Mouse (Mus musculus) liver (tissue): ENCODE results near the gene Bri3bp.
"Not testable (repeated sequence)": the region's sequence is repeated elsewhere in the genome, so short reads cannot be mapped to it uniquely, and the experiment has no call there.

Source experiments
- DNase-seq: peaks from one replicate; pipeline ENCODE4 v3.0.0-alpha.2; 2020; ENCODE audit warnings: mixed read lengths

The Bri3bp gene

DNA sequence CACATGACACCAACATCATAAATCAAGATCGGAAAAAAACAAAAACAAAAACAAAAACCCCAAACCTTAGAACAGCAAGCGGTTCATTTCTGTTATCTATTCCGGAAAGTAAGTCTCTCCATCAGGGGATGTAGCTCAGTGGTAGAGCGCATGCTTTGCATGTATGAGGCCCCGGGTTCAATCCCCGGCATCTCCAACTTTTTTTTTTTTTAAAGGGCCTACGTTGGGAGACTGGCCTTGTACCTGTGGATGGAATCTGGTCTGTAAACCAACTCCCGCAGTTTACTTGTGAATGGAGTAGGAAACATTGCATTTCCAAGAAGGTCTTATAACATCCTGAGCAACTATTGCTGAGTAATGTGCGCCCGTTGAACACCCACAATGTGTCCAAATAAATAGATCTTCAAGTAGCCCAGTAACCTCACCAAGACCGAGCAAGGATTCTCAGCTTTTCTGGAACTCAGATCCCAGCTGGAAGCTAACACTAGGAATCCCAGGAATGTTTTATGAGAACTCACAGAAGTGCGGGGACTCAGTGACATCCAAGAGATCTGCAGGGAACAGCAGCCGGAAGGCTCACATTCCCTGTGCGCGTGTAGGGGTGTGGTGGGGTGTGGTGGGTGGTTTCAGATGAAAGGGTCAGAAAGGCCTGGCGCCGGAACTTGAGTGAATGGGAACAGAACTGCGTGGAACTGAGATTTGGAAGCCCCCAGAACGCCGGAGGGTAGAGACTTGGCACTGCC lies 31.8 kb upstream of the Bri3bp start:
- DNase-seq: peak; percentile 66

DNA sequence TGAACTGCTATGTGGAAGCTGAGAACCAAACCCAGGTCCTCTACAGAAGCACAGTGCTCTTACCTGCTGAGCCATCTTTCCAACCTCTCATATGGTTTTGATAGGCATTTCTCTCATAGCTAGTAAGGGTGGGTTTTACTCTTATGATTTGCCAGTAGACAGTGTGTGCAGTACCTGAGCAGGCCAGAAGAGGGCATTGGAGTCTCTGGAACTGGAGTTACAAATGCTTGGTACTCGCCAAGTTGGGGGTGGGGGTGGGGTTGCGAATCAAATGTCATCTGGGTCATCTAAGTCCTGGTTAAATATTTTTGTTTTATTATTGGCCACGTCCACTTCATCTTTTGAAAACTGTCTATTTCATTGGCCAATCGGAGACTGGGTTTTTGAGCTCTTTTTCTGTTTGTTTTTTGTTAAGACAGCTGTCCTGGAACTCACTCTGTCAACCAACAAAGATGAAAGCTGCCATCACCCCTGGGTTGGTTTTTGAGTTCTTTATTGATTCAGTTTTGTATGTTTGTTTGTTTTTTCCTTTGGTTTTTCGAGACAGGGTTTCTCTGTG lies 29.3 kb upstream of the Bri3bp start:
- peak; percentile 81 for DNase-seq

DNA sequence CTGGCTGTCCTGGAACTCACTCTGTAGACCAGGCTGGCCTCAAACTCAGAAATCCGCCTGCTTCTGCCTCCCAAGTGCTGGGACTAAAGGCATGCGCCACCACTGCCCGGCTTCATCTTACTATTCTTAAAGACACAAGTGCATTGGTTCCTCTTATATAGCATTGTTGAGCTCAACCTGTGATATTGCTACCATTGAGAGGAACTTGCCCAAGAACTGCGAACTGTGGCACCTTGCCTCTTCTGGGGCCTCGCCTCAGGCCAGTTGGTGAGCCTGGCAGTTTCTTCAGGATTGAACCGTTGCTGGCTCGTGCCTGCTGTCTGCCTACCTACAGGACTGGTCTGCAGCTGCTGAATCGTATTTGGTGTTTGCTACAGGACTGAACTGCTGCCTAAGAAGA lies 28.8 kb upstream of the Bri3bp start:
- not testable (repeated sequence) for DNase-seq

DNA sequence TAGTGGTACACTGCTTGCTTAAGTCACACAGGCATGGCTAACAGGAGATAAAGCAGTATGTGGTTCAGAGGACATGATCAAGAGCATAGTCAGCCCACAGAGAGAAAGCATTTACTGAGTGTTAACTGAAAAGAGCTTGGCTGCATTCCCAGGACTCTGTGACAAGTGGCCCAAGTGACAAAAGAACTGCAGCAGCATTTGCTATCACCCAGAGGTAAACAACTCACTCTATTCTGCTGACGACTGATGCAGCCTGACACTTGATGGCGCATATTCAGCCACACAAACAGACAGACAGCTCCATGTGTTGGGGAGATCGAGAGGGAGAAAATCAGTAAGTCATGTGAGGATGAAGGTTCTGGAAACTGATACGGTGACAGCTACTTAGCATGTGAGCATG lies 27.6 kb upstream of the Bri3bp start:
- DNase-seq: no peak

DNA sequence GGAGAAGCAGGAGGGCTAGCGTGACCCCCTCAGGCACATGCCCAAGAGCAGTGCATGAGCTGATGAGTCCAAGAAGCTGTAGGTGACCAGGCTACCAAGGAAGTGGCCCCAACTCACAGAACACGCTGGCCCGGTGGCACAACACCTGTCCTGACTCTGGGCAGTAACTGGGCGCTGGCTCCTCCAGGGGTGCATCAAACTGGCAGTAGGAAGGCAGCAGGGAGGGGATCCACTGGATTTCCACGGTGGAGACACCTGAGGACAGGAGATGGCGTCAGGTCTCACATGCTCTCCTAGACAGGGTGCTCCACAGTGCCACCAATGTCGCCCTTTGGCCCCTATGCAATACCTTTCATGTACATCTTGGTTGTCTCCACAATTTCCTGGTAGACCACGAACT lies 25.2 kb upstream of the Bri3bp start:
- no peak for DNase-seq

DNA sequence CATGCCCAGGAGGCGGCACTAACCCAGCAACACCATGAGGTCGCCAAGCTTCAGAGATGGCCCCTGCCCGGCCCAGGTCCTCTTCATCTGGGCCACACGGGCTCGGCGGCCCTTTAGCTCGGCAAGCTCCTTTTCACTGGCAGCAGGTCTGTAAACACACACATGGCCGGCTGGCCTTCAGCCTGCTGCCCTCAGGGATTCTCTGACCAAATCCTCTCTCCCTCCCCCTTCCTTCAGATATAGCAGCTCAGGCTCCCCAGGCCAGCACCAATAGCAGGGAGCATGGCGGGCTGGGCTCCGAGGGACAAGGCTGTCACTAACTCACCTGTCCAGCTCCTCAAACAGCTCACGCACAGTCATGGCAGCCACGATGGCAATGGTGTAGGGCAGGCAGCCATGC lies 22.7 kb upstream of the Bri3bp start:
- DNase-seq: no peak

DNA sequence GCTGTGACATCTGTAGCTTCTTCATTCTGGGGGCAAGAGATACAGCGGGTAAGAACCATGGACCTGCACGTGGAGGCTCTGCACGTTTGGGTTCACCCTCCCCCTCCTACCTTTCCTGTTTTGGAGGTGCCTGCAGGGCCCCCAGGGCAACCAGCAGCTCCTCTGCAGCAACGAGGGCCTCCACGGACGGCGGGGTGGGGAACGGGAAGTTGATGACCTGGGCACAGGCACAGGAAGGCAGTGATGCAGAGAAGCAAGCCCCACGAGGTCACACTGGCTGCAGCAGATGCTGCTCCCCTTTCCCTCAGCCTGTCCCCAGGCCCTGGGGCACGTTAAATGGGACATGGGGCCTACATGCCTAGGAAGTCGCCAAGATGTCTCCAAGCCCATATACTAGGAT lies 22.2 kb upstream of the Bri3bp start:
- DNase-seq: no peak

DNA sequence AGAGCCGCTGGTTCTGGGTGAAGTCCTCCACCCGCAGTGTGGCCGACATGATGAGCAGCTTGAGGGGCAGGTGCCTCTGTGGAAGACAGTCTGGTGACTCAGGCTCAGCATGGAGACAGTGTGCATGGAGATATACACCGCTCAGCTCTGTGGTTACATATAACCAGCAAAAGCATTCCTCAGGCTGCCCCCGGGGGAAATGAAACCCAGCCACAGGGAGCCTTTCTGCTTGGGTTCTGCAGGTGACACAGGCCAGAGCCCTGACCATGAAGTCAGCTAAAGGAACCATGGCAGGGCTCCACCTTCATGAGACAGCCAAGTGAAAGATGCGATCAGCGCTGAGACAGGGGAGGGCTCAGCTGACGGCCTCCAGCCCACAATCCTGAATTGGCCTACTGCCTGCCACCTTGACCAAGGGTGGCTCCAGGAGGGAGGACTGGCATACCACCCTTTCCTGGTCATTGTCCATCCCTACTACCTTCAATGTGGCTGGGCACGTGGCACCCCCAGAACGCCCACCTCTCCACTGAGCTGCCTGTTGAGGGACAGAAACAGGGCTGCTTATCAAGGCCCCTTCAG lies 15.6 kb upstream of the Bri3bp start:
- DNase-seq: no peak

DNA sequence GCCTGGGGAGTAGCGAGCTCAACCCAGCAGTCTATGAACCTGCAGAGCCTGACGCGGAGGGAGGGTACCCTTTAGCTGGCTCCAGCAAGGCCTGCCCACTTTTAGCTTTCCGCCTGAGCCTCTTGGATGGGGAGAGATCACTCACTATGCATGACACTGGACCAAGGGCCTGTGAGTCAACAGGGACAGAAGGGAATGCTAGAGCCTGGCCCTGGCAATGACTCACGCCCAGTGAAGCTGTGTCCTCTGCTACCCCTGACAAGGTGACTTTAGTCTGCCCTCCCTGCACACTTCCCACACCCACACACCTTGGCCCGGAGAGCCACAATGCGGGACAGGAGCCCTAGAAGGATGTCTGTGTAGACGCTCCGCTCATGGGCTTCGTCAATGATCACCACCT lies 15.0 kb upstream of the Bri3bp start:
- DNase-seq: no peak

DNA sequence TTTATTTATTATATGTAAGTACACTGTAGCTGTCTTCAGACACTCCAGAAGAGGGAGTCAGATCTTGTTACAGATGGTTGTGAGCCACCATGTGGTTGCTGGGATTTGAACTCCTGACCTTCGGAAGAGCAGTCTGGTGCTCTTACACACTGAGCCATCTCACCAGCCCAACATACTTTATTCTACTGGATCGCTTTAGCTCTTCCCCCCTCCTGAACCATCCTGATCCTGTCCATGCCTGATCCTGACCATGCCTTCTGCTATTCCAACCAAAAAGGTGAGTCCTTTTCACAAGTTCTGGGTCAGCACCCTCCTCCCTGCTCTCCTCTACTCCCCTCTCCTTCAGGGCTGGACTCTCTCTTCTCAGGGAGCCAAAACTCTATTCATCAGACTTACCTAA lies 9.0 kb upstream of the Bri3bp start:
- DNase-seq: not testable (repeated sequence)

DNA sequence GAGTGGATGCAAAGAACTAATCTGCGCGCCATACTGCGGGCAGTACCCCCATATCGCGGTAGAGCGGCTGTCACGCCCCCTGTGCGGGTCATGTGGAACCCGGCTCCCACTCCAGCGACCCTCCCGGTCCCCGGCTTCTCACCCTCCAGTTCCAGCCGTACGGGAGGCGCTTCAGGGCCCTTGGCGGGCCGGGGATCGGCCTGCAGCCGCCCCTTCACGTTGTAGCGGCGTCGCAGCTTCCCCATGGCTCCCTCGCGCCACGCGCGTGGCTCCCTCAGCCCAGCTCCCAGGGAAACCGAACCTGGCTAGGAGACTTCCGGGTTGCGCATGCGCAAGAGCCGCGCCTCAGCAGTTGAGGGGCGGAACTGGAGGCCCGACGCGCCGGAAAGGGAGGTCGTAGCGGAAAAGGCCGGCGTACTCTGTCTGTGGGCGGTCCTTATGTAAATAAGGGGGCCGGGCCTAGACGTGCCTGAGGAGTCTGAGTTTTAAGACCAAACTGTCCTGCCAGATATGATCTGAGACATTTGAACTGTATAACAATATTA lies 7.5 kb upstream of the Bri3bp start, which contains the start of gene Dhx37:
Gene Dhx37 (minus strand): TSS at position 329 of the 545 bp plus-strand sequence.
- DNase-seq: peak; percentile 97

DNA sequence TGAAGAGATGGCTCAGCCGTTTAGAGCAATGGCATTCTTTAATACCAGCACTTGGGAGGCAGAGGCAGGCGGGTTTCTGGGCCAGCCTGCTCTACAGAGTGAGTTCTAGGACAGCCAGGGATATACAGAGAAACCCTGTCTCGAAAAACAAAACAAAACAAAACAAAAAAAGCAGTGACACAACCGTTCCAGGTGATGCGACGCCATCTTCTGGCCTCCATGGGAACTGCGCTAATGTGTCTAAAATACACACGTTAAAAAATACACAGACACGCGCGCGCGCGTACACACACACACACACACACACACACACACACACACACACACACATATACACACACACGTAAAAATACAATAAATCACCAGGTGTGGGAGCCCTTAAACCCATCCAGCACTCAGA lies 7.0 kb upstream of the Bri3bp start:
- peak; percentile 38 for DNase-seq

DNA sequence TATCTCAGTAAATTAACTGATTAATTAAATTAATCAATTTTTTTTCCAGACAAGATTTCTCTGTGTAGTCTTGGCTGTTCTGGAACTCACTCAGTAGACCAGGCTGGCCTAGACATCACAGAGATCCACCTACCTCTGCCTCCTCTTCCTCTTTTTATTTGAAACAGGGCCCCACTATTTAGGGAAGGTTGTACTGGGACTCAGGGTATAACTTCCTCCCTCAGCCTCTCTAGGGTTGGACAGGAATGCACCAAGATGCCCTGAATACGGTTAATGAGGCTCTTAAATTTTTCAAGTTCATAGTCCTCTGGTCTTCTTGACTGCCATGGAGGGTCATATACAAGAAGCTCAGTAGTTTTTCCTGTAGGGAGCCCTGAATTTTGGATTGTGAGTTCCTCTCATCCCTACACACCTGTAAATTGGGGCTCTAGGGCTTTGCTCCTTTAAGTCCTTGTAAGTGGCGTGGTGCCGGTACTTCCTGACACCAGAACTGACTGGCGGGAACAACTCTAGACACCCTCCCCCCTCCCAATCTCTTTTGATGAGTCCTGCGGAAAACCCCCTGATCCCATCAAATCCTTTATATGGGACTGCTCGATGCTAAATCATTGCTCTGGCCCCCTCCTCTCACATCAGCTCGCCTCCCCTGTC lies 660 bp upstream of the Bri3bp start:
- no peak for DNase-seq

DNA sequence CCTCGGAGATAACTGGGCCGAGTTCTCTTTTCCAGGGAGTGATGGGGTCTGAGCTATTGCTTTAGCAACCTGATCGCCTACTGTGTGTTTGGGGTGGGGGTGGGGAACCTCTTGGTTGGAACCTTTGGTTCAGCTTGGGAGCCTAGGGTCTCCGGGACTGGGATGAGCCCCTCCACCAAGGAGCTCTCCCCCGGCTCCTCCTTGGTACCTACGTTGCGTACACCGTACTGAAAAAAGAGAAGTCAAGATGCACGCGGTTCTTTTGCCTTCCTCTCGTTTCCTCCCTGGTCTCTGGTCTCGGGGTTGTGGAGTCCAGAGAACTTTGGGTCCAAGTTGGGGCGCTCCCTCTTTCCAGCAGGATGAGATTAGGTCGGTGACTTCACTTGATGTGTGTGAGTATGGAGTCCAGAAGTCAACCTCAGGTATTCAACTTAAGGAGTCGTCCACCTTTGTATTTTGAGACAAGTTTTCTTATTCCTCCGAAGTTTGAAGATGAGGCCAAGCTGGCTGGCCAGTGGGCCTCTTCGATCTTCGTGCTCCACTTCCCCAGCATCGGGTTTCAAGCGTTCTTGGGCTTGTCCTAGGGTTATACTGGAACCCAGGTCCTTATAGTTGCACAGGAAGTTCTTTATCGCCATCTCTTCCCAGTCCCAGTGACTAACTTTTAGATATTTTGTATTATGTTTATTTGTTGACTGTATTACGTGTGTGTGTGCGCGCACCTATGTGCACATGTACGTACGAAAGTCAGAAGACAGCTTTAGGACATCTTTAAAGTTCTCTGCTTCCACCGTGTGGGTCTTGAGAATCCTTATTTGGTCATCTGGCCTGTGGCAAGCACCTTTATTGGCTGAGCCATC lies 998 bp downstream of the Bri3bp start:
- no peak for DNase-seq

DNA sequence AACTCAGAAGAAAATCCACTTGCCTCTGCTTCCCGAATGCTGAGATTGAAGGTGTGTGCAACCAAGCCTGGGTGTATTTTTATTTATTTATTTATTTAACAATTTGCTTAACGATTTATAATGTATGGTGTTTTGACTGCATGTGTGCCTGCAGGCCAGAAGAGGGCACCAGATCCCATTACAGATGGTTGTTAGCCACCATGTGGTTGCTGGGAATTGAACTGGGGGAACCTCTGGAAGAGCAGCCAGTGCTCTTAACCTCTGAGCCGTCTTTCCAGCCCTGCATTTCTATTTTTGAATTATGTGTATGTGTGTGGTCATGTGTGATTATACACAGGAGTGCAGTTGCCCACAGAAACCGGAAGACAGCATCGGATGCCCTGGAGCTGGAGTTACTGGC lies 2.0 kb downstream of the Bri3bp start:
- DNase-seq: no peak

DNA sequence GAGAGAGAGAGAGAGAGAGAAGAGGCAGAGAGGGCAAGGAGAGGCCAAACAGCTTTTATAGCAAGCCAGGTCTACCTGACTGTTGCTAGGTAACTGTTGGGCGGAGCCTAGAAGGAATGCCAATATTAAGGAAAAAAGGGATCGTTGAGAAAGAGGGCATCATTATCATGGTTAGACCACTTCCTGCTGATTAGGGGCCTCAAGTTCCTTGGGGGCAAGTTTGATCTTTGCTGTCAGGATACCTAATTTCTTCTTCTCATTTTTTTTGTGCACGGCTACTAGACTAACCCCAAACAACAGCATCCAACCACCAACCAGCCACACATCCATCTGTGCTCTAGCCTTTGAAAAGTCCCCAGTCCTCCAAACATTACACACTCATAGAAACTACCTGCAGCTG lies 2.5 kb downstream of the Bri3bp start:
- DNase-seq: no peak

DNA sequence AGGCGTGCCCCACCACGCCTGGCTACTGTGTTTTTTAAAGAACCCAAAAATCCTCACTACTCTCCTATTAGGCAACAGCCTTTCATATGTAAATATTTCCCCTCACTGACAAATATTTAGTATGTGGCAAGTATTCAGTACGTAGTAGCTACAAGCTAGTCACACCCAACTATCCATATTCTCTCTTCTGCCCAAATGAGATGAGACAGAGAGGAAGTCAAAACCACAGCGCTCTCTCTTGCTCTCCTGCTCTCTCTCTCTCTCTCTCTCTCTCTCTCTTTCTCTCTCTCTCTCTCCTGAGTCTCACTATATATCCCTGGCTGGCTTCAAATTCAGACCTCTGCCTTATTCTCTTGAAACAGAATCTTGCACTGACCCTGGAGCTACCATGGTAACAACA lies 3.2 kb downstream of the Bri3bp start:
- no peak for DNase-seq

DNA sequence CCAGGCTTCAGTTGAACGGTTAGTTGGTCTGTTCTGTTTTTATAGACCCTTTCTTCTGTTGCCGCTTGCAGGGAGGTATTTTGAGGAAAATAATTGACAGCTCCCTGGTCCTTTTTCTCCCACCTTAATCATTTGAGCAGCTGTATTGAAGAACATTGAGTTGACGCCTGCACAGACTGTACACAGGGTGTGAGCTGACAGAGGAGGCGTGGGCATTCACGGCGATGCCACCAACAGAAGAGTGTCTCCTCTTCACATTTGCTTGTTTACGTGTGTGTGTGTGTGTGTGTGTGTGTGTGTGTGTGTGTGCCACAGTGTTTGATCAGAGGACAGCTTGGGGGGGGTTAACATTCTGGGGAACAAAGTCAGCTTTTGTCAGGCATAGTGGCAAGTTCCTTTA lies 5.0 kb downstream of the Bri3bp start:
- no peak for DNase-seq

DNA sequence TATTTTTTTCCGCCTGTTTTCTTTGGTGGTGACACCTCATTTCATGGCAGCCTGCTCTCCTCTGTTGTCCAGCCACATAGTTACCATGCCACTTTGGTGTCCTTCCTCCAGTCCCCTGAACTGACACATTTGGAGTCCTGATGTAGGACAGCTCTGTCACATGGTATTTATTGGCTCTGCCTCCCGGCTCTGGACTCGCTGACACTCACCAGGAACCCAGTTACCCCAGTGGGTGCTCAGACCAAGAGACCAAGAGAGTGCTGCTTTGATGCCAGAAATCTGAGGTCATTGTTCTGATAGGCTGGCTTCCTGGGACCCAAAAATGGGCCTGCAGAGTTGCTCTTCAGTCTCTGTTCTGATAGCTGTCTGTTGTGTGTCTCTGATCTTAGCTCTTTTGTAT lies 6.7 kb downstream of the Bri3bp start:
- no peak for DNase-seq

DNA sequence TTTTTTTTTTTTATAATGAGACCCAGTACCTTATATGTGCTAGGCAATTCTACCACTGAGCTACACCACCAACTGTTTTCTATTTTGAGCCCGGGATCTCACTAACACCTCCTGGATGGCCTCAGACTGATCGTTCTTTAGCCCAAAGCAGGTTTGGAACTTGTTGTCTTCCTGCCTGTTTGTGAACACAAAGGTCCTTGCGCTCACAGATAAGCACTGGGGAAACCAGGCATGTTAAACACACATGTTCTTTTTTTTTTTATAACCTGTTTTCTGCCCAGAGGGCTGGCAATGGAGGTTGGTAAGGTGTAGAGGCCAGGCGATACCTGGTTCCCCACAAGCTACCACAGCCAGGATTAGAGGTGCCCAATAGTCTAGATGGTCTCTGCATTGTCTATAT lies 7.3 kb downstream of the Bri3bp start:
- DNase-seq: no peak

DNA sequence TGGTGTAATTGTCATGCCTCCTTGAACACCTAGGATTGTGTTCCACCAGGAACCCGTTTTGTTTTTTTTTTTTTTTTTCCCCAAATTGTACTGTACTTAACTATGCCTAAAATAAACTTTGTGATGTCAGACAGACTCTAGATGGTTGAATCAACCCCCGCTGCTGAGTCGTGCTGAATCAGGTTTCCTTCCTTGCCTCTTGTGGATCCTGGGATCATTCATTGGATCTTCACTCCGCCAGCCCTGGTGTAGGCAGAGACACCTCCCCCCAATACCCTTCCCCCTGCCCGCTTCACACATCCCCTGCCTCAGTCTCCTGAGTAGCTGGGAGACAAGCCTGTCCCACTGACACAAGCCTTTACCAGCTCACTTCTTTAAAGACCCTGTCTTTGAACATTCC lies 7.9 kb downstream of the Bri3bp start:
- DNase-seq: no peak

DNA sequence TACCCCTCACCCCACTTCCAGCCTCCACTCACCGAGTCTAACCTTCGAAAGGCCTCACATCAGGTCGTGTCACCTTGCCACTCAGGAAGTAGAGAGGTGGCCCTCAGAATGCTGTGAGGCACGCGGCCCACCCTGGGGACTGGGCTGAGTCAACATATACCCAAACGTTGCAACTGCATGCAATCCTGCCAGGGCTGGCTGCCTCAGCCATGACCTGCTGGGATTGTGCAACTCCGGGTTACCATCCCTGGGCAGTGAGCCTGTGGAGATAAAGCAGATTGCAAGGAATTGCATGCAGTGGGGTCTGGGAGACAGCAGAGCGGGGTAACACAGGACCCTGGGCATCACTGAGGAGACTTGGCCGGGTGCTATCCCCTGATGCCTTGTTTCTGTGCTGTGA lies 11.2 kb downstream of the Bri3bp start:
- DNase-seq: peak; percentile 45

DNA sequence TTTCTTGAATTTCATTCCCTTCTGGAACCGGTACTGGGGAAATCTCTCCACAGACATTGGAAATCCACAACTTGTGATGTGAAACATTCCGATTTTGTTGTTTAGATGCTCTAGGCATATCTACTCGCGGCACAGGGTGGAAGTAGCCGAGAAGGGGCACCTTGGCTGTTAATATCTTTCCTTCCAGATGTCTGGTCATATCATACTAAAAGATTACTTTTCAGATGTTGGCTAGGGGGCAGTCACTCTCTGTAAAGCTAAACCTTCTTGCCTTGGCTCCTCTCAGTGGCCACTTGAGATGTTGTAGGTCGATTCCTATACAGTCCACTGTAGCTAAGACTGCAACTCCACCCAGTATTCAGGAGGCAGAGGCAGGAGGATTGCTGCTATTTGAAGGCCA lies 14.7 kb downstream of the Bri3bp start:
- peak; percentile 27 for DNase-seq
